Mouse (Mus musculus) bone marrow, adult 2 months (tissue): Measurements from ENCODE around the gene Snta1.

ENCODE experiments used
- CTCF ChIP-seq: fragments of 200-500 bp; IDR thresholded peaks from 2 replicates; pipeline ENCODE4 v1.5.1; 2011; ENCODE audit warnings: low read length, control low read depth; ENCODE audit not compliant: control insufficient read depth, insufficient read depth
- POLR2A ChIP-seq: fragments of 200-500 bp; IDR thresholded peaks from 2 replicates; pipeline ENCODE4 v1.6.1; 2011; ENCODE audit warnings: low read depth, mild to moderate bottlenecking, control low read depth, low read length, borderline replicate concordance; ENCODE audit not compliant: control insufficient read depth

DNA sequence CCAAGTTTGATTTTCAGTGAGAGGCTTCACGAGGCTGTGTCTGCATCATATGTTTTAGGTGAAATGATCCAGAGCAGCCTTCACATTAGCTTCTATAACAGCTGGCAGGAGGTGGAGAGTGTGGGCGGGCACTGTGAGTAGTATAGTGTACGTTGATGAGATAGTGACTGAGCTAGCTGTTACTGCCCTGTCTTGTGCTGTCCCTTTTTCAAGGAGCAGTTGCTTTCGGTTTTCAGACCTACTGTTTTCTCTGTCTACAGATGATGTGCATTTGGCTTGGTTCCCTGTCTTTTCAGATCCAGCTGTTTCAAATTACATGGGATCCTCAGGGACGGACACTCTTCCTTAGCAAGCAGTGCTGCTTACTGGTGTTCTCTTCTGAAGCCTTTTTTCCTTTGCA lies 47.9 kb upstream of the Snta1 start:
- TF ChIP-seq CTCF = no peak
- TF ChIP-seq POLR2A = no peak
